Mouse (Mus musculus): ENCODE data around the gene Zfp518b. TPM values are rescaled to one million over a fixed set of nuclear protein-coding genes. Genes with fewer than 3 reads are reported as not detected.

The Zfp518b gene
- 8.2 and 10.2 TPM in 2 replicates for total RNA-seq (2014; rRNA removed; ENCODE audit: low replicate concordance)
- 3.3 and 4.0 TPM in 2 replicates for polyA plus RNA-seq (2015; fragmentation: Nextera tagmentation; extraction: Ambion mirVana)

- Histone ChIP-seq H3K4me3 (ENCODE audit: low read depth, low read length) (peak within 1 kb of the TSS; percentile 84), H3K27me3 (ENCODE audit: control insufficient read depth, insufficient read depth, low read length) (no peaks in the 10 kb centered on the region), H3K36me3 (replicated peaks; ENCODE audit: control insufficient read depth, insufficient read depth, low read length) (peaks cover 25% of the 10 kb centered on the region), H3K27ac (ENCODE audit: low read depth) (peak within 1 kb of the TSS; percentile 81), H3K9ac (replicated peaks; ENCODE audit: low read depth, low read length) (peak within 1 kb of the TSS; percentile 80), H3K4me1 (ENCODE audit: control insufficient read depth, insufficient read depth) (no peaks in the 10 kb centered on the region), H3K4me2 (ENCODE audit: low read depth, low read length) (peak within 1 kb of the TSS; percentile 73), H3K9me3 (replicated peaks; ENCODE audit: control insufficient read depth, low read length) (no peaks in the 10 kb centered on the region)
- ATAC-seq (ENCODE audit: insufficient read depth, low read depth) (peak; percentile 88), DNase-seq (ENCODE audit: low spot score) (peak; percentile 58)
- TF ChIP-seq CTCF (IDR thresholded peaks at IDR 0.05; ENCODE audit: low read depth), result no peak
- no peak for TF ChIP-seq EP300 (IDR thresholded peaks at IDR 0.05; ENCODE audit: low read depth)
- under 1% methylated on average over 85 of the region's 89 CpGs for WGBS
Observed at GRCm38 (mm10) chr5:38684164-38684911, at the start of gene Zfp518b. Gene Zfp518b, minus strand, starts transcription at chr5:38684826.

DNA sequence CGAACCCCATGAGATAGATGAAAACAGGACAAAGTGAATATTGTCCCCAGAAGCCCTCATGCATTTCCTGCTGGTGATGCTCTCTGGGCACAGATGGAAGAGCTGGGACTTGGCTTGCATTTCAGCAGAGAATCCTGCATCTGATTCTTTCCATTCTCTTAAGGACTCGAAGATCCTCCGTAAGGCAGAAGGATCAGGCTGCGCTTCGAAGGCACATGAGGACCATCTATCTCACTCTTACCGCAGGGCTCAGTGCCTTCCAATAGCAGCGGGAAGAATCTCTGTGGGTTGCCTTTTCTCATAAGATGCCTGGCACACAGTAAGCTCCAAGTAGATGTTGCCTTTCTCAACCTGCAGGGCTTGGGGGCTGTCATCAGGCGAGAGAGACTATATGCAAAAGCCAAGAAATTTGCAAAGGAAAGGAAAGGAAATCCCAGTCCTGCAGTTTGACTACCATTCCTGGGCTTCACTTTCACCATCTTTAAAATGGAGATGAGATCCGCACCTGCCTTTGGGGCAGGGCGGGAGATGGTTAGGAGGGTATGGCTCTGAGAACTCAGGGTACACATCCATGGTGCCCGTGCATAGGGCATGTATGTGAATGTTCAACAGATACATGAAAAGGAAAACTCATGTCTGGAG is 24.4 kb upstream of the Zfp518b start:
- DNase-seq (ENCODE audit: low spot score) (no peak), ATAC-seq (ENCODE audit: insufficient read depth, low read depth) (no peak)
- 62% methylated on average over 11 of the region's 11 CpGs for WGBS
- Histone ChIP-seq H3K4me2 (ENCODE audit: low read depth, low read length) (no peak overlapping the region), H3K36me3 (replicated peaks; ENCODE audit: control insufficient read depth, insufficient read depth, low read length) (no peaks in the 10 kb centered on the region), H3K4me3 (ENCODE audit: low read depth, low read length) (no peak overlapping the region), H3K9me3 (replicated peaks; ENCODE audit: control insufficient read depth, low read length) (no peaks in the 10 kb centered on the region), H3K27ac (ENCODE audit: low read depth) (no peak overlapping the region), H3K4me1 (ENCODE audit: control insufficient read depth, insufficient read depth) (no peaks in the 10 kb centered on the region), H3K9ac (replicated peaks; ENCODE audit: low read depth, low read length) (no peak overlapping the region), H3K27me3 (ENCODE audit: control insufficient read depth, insufficient read depth, low read length) (no peaks in the 10 kb centered on the region)
- TF ChIP-seq CTCF (IDR thresholded peaks at IDR 0.05; ENCODE audit: low read depth), result no peak
- no peak for TF ChIP-seq EP300 (IDR thresholded peaks at IDR 0.05; ENCODE audit: low read depth)

GRCm38 (mm10) chr5:38707364-38708075 is 22.9 kb upstream of the Zfp518b start:
- H3K4me2 ChIP-seq (ENCODE audit: low read depth, low read length), result no peak overlapping the region
- ATAC-seq (ENCODE audit: insufficient read depth, low read depth) (no peak), DNase-seq (ENCODE audit: low spot score) (no peak)
- H3K27me3 ChIP-seq (ENCODE audit: control insufficient read depth, insufficient read depth, low read length), result no peaks in the 10 kb centered on the region
- TF ChIP-seq CTCF (IDR thresholded peaks at IDR 0.05; ENCODE audit: low read depth) (no peak), EP300 (IDR thresholded peaks at IDR 0.05; ENCODE audit: low read depth) (no peak)
- H3K4me3 ChIP-seq (ENCODE audit: low read depth, low read length), result no peak overlapping the region
- H3K9me3 ChIP-seq (replicated peaks; ENCODE audit: control insufficient read depth, low read length), result no peaks in the 10 kb centered on the region
- no peaks in the 10 kb centered on the region for H3K4me1 ChIP-seq (ENCODE audit: control insufficient read depth, insufficient read depth)
- 66% methylated on average over 7 of the region's 7 CpGs for WGBS
- no peaks in the 10 kb centered on the region for H3K36me3 ChIP-seq (replicated peaks; ENCODE audit: control insufficient read depth, insufficient read depth, low read length)
- H3K9ac ChIP-seq (replicated peaks; ENCODE audit: low read depth, low read length), result no peak overlapping the region
- H3K27ac ChIP-seq (ENCODE audit: low read depth), result no peak overlapping the region

GRCm38 (mm10) chr5:38702941-38703340 is 18.3 kb upstream of the Zfp518b start:
- no peaks in the 10 kb centered on the region for H3K36me3 ChIP-seq (replicated peaks; ENCODE audit: control insufficient read depth, insufficient read depth, low read length)
- no peaks in the 10 kb centered on the region for H3K27me3 ChIP-seq (ENCODE audit: control insufficient read depth, insufficient read depth, low read length)
- no peaks in the 10 kb centered on the region for H3K9me3 ChIP-seq (replicated peaks; ENCODE audit: control insufficient read depth, low read length)
- TF ChIP-seq EP300 (IDR thresholded peaks at IDR 0.05; ENCODE audit: low read depth) (no peak), CTCF (IDR thresholded peaks at IDR 0.05; ENCODE audit: low read depth) (no peak)
- WGBS, result 81% methylated on average over 6 of the region's 6 CpGs
- DNase-seq (ENCODE audit: low spot score) (no peak), ATAC-seq (ENCODE audit: insufficient read depth, low read depth) (no peak)
- H3K4me2 ChIP-seq (ENCODE audit: low read depth, low read length), result no peak overlapping the region
- no peak overlapping the region for H3K27ac ChIP-seq (ENCODE audit: low read depth)
- no peaks in the 10 kb centered on the region for H3K4me1 ChIP-seq (ENCODE audit: control insufficient read depth, insufficient read depth)
- no peak overlapping the region for H3K9ac ChIP-seq (replicated peaks; ENCODE audit: low read depth, low read length)
- no peak overlapping the region for H3K4me3 ChIP-seq (ENCODE audit: low read depth, low read length)

GRCm38 (mm10) chr5:38702091-38702490 is 17.5 kb upstream of the Zfp518b start:
- H3K4me3 ChIP-seq (ENCODE audit: low read depth, low read length), result no peak overlapping the region

More at GRCm38 (mm10) chr5:38702091-38702490, 17.5 kb upstream of the Zfp518b start:
- Histone ChIP-seq H3K4me2 (ENCODE audit: low read depth, low read length) (no peak overlapping the region), H3K4me1 (ENCODE audit: control insufficient read depth, insufficient read depth) (no peaks in the 10 kb centered on the region), H3K9me3 (replicated peaks; ENCODE audit: control insufficient read depth, low read length) (no peaks in the 10 kb centered on the region), H3K9ac (replicated peaks; ENCODE audit: low read depth, low read length) (no peak overlapping the region), H3K27me3 (ENCODE audit: control insufficient read depth, insufficient read depth, low read length) (no peaks in the 10 kb centered on the region), H3K27ac (ENCODE audit: low read depth) (no peak overlapping the region), H3K36me3 (replicated peaks; ENCODE audit: control insufficient read depth, insufficient read depth, low read length) (no peaks in the 10 kb centered on the region)
- DNase-seq (ENCODE audit: low spot score) (no peak), ATAC-seq (ENCODE audit: insufficient read depth, low read depth) (no peak)
- WGBS, result 69% methylated on average over 2 of the region's 2 CpGs
- TF ChIP-seq EP300 (IDR thresholded peaks at IDR 0.05; ENCODE audit: low read depth) (no peak), CTCF (IDR thresholded peaks at IDR 0.05; ENCODE audit: low read depth) (no peak)
